Mouse (Mus musculus): Measurements from ENCODE around the gene Eno3.

GRCm38 (mm10) chr11:70671333-70672047, 14.5 kb downstream of the Eno3 start:
- TF ChIP-seq CTCF (conservative IDR thresholded peaks at IDR 0.05; ENCODE audit: low read length) = no peak
- TF ChIP-seq POU5F1 (IDR thresholded peaks at IDR 0.05; ENCODE audit: borderline replicate concordance, low read length) = no peak

All from E14TG2a.4 (cell line).